Mouse (Mus musculus): ENCODE measurements at regions not wholly inside any gene's neighbourhood (a gene's known extent, or its start where the extent isn't known, plus 50 kb on each side); places are given as distances from the start of the nearest gene placed in this dataset.

- TF ChIP-seq EP300 (IDR thresholded peaks at IDR 0.05; ENCODE audit: low read depth) (no peak), CTCF (IDR thresholded peaks at IDR 0.05; ENCODE audit: low read depth) (no peak)
Measured at GRCm38 (mm10) chrX:11840319-11841035, 319.7 kb downstream of the Bcor start.

Measured in liver, embryonic 14.5 days (tissue).